Mouse (Mus musculus) heart, postnatal 10 days (tissue): Measurements from ENCODE around the gene Tspan5. TPM values are rescaled to one million over a fixed set of nuclear protein-coding genes. Genes with fewer than 3 reads are reported as not detected.

Experiments used
- DNase-seq, 2 experiments: peaks; one replicate each; pipeline ENCODE4 v3.0.0; 2021
- intact Hi-C: fragments of 180-260 bp; cut with DNase I; formaldehyde crosslinking; loops from one replicate; pipeline ENCODE4 v1.15.1; 2025
- total RNA-seq, 2 experiments: library from RNA; stranded (reverse); gene quantifications; 2 replicates each; pipeline ENCODE4 v1.2.3; 2021

Tspan5 gene
- total RNA-seq, 2 experiments from 2014 or later: 12.4 to 13.7 TPM

DNA sequence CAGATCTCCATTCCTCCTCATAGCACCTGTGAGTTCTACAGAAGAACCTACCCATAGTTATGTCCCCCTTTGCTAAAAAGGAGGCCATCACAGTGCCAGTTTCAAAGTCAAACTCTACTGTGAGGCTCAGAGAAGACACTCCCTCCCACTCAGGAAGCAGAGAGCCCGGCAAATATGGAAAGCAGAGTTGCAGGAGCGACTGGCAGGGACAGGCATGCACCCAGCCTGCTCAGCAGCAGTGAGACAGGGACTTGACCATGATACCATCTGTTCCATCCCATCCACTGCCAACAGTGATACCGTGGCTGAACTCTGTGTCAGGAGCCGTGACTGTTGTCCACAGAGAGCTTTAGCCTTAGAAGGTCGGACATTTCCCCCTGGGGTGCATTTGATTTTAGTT is 123.3 kb downstream of the Tspan5 start:
- intact Hi-C loops: no loop called here
- DNase-seq: no peak

GRCm38 (mm10) chr3:138867149-138867848 is 125.3 kb downstream of the Tspan5 start:
- intact Hi-C loops: no loop called here
- no peak for DNase-seq

DNA sequence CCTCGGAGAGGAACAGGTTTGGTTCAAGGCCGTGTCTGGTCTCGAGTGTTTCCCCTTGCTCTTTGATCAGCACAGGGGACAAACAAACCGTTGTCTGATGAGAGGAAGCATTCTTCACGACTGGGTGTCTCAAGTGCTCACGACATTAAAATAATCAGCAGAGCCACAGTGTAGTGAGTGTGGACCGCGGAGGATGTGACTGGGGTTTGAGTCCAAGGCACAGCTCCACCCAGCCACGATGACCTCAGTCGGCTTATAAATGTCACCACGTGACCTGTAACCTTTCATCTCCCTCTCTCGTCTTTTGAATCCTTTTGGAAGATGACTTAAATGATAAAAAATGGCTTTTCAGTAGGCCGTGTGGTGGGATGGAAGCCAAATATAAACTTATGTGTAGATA is 126.4 kb downstream of the Tspan5 start:
- DNase-seq: no peak
- intact Hi-C loops: no loop called here

DNA sequence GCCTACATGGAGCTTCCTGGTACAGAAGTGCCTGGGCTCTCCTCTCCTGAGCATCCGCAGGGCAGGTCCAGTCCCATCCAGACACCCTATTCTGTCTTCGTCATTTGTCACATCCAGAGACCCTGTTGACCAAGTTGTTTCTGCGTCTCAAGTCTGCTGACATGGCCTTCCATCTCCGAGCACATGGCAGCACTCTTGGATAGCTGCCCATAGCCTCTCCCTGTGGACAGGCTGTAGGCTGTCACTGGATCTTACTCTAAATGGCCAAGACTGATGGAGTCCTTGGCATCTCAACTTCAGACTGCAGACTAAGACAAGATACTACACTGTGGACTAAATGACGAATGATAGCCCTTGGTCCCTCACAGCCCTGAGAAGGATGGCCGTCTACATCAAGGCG is 133.3 kb downstream of the Tspan5 start:
- intact Hi-C loops: no loop called here
- DNase-seq: no peak

DNA sequence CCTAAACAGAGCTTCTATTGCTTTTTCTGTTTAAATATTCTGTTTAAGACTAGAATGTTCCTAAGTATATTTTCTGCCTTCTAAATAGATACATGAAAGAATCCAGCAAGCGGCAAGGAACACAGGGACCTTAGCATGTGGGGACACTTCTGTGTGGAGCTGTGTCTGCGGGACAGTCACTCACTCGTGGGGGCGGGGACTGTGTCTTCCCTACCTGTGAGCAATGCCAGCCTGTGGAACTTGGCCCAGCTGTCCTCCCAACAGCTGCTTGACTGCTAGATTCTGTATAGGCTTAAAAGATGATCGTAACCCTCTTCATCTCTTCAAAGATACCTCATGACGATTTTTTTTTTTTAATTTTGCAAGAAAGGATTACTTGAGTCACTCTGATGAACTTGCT is 133.9 kb downstream of the Tspan5 start:
- DNase-seq: no peak
- intact Hi-C loops: no loop called here

DNA sequence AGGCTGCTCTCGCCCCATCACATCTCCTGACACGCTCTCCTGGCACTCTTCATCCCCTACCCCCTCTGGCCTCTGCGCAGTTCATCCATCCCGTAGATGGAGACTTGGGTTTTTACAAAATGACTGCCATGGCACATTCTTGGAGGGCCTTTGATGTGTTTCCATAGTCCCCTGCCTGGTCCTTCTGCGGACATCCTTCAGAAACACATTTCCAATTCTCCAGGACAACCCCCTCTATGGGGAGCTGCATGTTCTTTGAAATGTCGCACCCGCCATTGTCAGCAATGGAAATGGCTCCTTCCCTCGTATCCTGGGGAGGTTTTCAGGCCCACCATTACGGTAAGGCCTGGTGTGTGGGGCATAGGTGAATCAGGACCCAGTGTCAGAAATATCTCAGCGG is 134.4 kb downstream of the Tspan5 start:
- no peak for DNase-seq
- intact Hi-C loops: no loop called here

DNA sequence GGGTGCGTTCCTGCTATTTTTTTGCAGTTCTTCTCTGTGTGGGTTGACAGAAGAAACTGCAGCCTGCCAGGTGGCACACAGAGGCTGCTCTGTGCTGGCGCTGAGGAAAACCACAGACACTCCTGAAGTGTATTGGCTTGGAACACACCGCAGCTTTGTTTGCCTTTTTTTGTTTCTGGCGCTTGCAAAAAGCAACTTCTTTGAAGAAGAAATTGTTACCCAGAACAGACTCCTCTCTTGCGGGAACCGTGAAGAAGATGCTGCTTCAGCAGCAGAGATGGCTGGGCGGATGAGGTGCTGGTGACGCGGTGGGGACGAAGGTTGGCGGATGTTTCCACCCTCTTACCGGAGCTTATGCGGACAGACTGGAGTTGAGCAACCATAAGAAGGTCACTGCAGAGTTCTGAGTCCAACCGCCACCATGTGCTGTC is 135.0 kb downstream of the Tspan5 start:
- intact Hi-C loops: no loop called here
- peak in 1 of 2 experiments; percentile 22 for DNase-seq

DNA sequence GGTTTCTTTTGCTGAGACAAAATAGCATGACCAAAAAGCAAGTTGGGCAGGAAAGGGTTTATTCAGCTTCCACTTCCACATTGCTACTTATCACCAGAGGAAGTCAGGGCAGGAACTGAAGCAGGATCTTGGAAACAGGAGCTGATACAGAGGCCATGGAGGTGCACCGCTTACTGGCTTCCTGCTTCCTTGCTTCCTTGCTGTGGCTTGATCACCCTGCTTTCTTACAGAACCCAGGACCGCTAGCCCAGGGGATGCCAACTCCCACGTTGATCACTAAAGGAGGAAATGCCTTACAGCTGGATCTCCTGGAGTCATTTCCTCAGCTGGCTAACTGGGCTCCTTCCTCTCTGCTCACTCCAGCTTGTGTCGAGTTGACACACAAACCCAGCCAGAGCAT is 135.7 kb downstream of the Tspan5 start:
- no peak for DNase-seq
- intact Hi-C loops: no loop called here

DNA sequence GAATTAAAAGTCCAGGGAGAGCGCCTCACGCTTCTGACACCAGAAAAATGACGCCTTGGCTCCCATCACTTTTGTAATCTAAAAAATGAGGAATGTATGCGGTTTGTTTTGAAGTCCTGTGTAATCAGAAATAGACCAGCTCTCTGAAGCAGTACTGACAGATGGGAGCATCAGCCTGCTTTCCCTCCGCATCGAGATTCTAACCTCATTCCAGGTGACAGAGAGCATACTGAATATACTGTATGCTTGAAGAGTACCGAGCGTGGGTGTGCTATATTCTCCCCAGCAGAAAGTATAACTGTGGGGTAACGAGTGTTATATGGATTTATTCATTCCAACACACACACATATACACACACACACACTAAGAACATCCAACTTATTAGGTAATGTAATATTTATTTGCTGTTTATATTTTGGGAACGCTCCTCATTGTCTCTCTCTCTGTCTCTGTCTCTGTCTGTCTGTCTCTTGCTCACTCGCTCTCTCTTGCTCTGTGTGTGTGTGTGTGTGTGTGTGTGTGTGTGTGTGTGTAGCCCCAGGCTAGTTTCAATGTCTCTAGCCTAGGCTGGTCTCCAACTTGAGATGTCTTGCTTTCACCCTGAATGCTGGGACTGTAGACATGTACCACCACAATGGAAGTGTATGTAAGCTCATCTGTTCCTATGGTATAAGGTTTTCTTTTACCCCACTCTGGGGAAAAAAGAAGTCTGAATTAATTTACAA is 139.2 kb downstream of the Tspan5 start:
- no peak for DNase-seq
- intact Hi-C loops: no loop called here

DNA sequence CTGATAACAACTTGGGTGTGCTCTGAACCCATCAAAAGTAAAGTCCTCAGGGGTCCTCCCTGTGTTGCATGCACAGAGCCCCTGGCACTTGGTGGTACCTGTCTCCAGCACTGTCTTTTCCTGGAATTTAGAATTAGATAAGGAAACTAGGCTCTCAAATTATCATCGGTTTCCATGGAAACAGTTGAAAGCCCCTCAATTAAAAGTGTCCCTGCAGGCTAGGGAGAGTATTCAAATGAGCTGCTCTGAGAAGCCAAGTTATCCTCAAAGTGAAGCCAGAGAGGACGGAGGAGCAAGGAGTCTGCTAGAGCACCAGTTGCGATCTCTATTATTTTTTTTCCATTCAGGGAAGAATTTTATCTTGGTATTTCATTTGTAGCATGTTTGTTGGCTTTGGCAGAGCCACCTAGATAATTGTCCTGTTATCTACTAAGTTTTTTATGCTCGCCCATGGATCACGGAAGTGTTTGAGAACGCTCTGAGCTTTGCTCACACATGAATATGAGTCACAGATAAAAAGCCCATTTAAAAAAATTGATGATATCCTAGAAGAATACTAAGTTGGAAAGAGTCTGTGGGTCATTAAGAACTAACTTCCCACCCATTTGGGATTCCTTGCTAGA is 139.8 kb downstream of the Tspan5 start:
- no peak for DNase-seq
- intact Hi-C loops: no loop called here

DNA sequence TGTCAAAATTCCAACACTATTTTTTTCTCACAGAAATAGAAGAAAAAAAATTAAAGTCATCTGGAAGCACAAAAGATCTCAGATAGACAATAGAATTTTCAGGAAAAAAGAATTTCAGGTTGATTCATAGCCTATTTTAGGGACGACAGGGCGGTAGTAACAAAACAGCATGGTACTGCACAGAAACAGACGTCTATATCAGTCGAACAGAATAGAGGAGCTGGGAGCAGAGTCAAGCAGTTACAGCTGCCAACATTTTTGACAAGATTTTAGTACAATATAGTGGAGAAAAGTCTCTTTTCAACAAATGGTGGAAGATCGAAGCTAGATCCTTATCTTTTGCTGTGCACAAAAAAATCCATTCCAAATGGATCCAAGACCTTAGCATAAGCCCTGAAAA is 144.1 kb downstream of the Tspan5 start:
- intact Hi-C loops: no loop called here
- no peak for DNase-seq

GRCm38 (mm10) chr3:138889214-138889613 is 147.2 kb downstream of the Tspan5 start:
- intact Hi-C loops: no loop called here
- DNase-seq: peak in 1 of 2 experiments; percentile 21

- intact Hi-C loops: loop anchor here (5.0 kb wide), 1 partner anchor 73 kb away; no protein-coding TSS in a partner anchor
- no peak for DNase-seq
Observed at GRCm38 (mm10) chr3:138889769-138890295, 147.8 kb downstream of the Tspan5 start.

DNA sequence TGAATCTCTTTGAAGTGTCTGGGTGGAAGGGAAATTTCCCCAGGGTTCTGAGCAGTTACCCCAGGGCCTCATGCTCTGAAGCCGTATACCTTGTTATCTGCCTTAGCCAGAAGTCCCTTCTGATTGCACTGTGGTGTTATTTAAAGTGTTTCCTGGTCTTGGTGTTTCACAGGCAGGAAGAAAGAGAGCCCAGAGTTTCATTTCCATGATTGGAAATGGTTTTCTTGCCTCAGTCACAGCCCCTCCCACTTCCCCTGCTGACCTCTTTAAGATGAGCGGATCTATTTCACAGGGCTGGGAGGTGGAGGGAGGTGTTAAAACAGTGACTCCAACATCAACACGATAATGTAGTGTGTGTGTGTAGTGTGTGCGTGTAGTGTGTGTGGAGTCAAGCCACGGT is 151.5 kb downstream of the Tspan5 start:
- intact Hi-C loops: loop anchor here (5.0 kb wide), 1 partner anchor 76 kb away; no protein-coding TSS in a partner anchor
- no peak for DNase-seq

DNA sequence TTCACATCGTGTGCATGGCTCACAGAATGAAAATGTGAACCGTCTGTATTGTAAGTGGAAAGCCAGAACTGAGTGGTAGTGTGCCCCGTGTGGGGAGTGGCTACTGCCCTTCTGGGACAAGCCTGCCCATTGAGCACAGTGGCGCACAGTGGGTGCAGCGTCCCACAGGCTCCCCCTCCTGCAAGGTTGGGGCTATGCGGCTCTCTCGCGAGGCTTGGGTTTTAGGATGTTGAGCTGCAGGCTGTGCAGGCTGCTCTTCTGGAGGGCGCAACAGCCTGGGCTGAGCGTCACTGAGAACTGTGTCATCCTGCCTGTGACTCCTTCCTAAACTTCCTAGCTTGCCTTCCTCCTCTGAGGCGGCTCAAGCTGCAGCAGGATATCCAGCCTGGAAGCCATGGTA is 155.5 kb downstream of the Tspan5 start:
- intact Hi-C loops: no loop called here
- DNase-seq: no peak

GRCm38 (mm10) chr3:138898055-138898454 is 156.1 kb downstream of the Tspan5 start:
- intact Hi-C loops: no loop called here
- DNase-seq: no peak

GRCm38 (mm10) chr3:138900571-138901141 is 158.7 kb downstream of the Tspan5 start:
- intact Hi-C loops: loop anchor here (10.0 kb wide), 1 partner anchor 706 kb away; the partner anchor contains the start of gene 4930579F01Rik
- no peak for DNase-seq

DNA sequence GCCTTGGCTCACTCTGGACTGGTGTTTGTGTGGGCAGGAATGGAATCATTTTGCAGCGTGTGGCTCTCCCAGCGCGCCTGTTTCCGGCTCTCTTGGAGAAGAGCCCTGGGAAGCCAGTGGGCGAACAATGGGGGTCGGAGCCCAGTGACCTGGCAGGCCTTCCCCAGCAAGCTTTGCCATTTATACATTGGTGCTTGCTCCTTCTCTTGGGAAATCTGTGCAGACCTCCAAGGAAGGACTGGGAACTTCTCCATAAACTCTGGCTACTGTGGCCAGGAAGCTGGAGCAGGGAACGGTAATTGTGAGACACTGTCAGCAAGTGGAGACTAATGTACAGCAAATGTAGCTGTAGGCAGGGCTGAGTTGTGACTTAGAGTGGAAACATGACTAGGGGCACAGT is 163.7 kb downstream of the Tspan5 start:
- peak; percentile 60 to 67 for DNase-seq
- intact Hi-C loops: loop anchor here (1.0 to 10.0 kb wide), 7 partner anchors 163 to 711 kb away; partner anchors contain the start of genes 4930579F01Rik and Tspan5

GRCm38 (mm10) chr3:138906112-138906880 is 164.3 kb downstream of the Tspan5 start:
- intact Hi-C loops: loop anchor here (1.0 to 10.0 kb wide), 7 partner anchors 164 to 711 kb away; partner anchors contain the start of genes 4930579F01Rik and Tspan5
- DNase-seq: peak; percentile 80 to 87

DNA sequence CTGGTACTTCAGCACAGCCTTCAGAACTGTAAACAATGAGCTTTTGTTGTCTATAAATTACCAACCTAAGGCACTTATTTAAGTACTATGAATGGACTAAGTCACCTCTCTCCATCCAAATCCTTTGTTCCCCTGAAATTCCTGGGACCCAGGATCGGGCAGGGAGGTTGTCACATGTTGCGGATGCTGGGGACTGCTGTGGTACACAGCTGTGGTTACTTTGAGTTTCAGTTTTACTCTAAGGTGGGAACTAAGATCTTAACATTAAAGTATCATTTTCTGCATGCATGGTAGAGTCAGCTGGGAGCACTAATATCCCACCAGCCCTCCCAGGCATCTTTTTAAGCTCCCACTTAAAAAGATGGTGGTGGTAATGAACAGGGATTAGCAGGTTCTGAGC is 167.3 kb downstream of the Tspan5 start:
- no peak for DNase-seq
- intact Hi-C loops: loop anchor here (5.0 to 10.0 kb wide), 5 partner anchors 167 to 715 kb away; partner anchors contain the start of genes 4930579F01Rik and Tspan5
